Mouse (Mus musculus) intestine, embryonic 15.5 days (tissue): ENCODE results near the gene Ccdc78. TPM values are rescaled to one million over a fixed set of nuclear protein-coding genes. Genes with fewer than 3 reads are reported as not detected.

Source experiments
- ATAC-seq: fragments of 200-750 bp; cut with Nextera tagmentation; 2 replicates; pipeline ENCODE4 v1.8.0; 2017; ENCODE audit warnings: moderate TSS enrichment, moderate library complexity
- H3K27ac ChIP-seq: fragments of 300-500 bp; sonication (generic); 2 replicates; pipeline ENCODE4 v1.5.1; 2015; ENCODE audit warnings: mild to moderate bottlenecking, inconsistent platforms
- H3K27me3 ChIP-seq: fragments of 300-500 bp; sonication (generic); replicated peaks from 2 replicates; pipeline ENCODE4 v1.6.1; 2015; ENCODE audit warnings: inconsistent platforms
- H3K36me3 ChIP-seq: fragments of 300-500 bp; sonication (generic); 2 replicates; pipeline ENCODE4 v1.6.1; 2015; ENCODE audit warnings: inconsistent platforms
- H3K4me1 ChIP-seq: fragments of 300-500 bp; sonication (generic); replicated peaks from 2 replicates; pipeline ENCODE4 v1.6.1; 2015; ENCODE audit warnings: inconsistent platforms
- H3K4me2 ChIP-seq: fragments of 300-500 bp; sonication (generic); replicated peaks from 2 replicates; pipeline ENCODE4 v1.6.1; 2015; ENCODE audit warnings: mild to moderate bottlenecking, inconsistent platforms
- H3K4me3 ChIP-seq: fragments of 300-500 bp; sonication (generic); replicated peaks from 2 replicates; pipeline ENCODE4 v1.5.1; 2015; ENCODE audit warnings: inconsistent platforms
- H3K9ac ChIP-seq: fragments of 300-500 bp; sonication (generic); 2 replicates; pipeline ENCODE4 v1.6.1; 2015; ENCODE audit warnings: inconsistent platforms
- H3K9me3 ChIP-seq: fragments of 300-500 bp; sonication (generic); 2 replicates; pipeline ENCODE4 v1.6.1; 2016; ENCODE audit warnings: inconsistent platforms
- WGBS: fragments of 180-500 bp; shearing (Covaris S2); methylation state at CpG from one replicate; pipeline ENCODE4 v1.1.7; 2015; 5-methylcytosine and 5-hydroxymethylcytosine counted together
- polyA plus RNA-seq: library from polyadenylated mRNA; unstranded; fragments of >200 nt; fragmentation: Nextera tagmentation; extraction: Ambion mirVana; gene quantifications from 2 replicates; pipeline ENCODE4 v1.2.1, GENCODE M21; 2015

Ccdc78 gene
- polyA plus RNA-seq, 1 experiment from 2014 or later: 0.15 TPM

DNA sequence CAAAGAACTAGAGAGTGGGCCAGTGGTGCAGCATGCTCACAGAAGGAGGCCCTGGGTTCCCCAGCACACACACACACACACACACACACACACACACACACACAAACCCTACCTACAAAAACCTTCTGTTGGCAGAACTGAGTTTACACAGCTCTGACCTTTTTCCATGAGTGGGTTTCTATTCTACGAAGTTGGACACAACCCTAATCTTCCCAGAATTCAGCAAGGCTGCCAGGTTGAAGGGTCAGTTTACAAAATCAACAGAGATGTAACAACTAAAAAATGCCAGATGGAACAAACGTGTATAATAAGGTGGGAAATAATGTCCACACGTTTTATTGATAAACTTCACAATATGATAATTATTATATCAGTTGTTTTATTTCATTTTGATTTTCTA is 28.7 kb upstream of the Ccdc78 start:
- Histone ChIP-seq H3K36me3 (no peaks in the 10 kb centered on the region), H3K27ac (no peak overlapping the region), H3K4me1 (no peaks in the 10 kb centered on the region; the same call in 1 of the 2 replicates), H3K4me3 (no peak overlapping the region), H3K27me3 (no peaks in the 10 kb centered on the region), H3K9ac (no peak overlapping the region), H3K9me3 (no peaks in the 10 kb centered on the region), H3K4me2 (no peak overlapping the region)
- ATAC-seq: no peak
- WGBS: 65% methylated on average over 3 of the region's 3 CpGs

DNA sequence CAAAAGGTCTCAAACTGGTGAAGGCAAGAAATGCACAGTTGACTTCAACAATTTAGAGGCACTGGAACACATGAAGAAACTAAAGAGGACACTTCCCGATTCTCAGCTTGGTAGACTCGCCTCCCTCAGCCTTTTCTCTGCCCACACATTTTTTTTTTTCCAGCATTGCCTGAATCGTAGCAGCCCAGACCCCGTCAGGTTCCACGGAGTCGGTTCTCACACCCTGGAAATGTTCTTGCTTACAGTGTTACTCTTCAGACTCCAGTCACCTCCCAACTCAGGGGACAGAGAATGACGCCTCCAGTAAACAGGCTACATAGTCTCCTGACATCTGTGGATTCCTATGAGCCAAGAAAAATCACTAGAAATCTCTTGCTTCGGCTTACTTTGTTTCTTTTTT is 26.2 kb upstream of the Ccdc78 start:
- Histone ChIP-seq H3K9me3 (no peaks in the 10 kb centered on the region), H3K4me3 (no peak overlapping the region), H3K36me3 (no peaks in the 10 kb centered on the region), H3K4me1 (no peaks in the 10 kb centered on the region; the same call in 1 of the 2 replicates), H3K27ac (no peak overlapping the region), H3K27me3 (no peaks in the 10 kb centered on the region), H3K4me2 (no peak overlapping the region), H3K9ac (no peak overlapping the region)
- no peak for ATAC-seq
- WGBS: 67% methylated on average over 8 of the region's 8 CpGs

DNA sequence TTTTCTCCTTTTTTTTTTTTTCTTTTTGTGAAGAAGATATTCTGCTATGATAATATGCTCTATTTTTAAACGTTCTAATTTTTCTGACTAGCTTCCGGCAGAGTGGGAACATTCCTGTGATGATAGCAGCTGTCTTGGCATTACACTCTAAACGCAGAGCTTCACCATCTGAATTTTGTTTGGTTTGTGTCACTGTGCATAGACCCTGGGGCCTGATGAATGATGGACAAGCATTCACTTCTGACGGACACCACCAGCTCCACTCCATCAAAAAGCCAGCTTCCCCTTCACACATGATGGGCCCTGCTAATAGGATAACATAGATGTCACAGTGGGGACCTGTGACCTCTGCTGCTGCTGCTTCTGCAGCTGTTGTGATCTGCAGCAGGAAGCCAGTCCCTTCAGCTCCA is 24.8 kb upstream of the Ccdc78 start:
- Histone ChIP-seq H3K27me3 (no peaks in the 10 kb centered on the region), H3K36me3 (no peaks in the 10 kb centered on the region), H3K4me1 (no peaks in the 10 kb centered on the region; the same call in 1 of the 2 replicates), H3K4me2 (no peak overlapping the region), H3K9me3 (no peaks in the 10 kb centered on the region), H3K9ac (no peak overlapping the region), H3K27ac (no peak overlapping the region), H3K4me3 (no peak overlapping the region)
- 51% methylated on average over 4 of the region's 4 CpGs for WGBS
- no peak for ATAC-seq

DNA sequence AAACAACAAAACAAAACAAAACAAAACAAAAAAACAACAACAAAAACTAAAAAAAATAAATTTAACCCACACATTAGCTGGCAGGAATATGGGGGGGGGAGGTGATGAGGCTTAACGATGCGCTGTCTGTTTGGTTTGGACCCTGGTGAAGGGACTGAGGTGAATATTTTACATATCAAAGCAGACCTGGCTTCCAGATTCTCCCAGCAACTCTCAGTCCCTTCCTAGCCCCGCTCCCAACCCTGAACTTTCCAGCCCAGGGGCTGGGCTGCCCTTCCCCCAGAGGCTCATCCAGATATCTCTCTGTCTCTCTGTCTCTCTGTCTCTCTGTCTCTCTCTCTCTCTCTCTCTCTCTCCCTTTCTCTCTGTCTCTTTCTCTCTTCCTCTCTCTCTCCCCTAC is 23.8 kb upstream of the Ccdc78 start:
- H3K9me3 ChIP-seq: no peaks in the 10 kb centered on the region
- H3K36me3 ChIP-seq: no peaks in the 10 kb centered on the region
- H3K27ac ChIP-seq: no peak overlapping the region
- no peak overlapping the region for H3K9ac ChIP-seq
- no peaks in the 10 kb centered on the region for H3K27me3 ChIP-seq
- H3K4me3 ChIP-seq: no peak overlapping the region
- no peak for ATAC-seq
- no peak overlapping the region for H3K4me2 ChIP-seq
- no peaks in the 10 kb centered on the region for H3K4me1 ChIP-seq
- 29% methylated on average over 3 of the region's 3 CpGs for WGBS

DNA sequence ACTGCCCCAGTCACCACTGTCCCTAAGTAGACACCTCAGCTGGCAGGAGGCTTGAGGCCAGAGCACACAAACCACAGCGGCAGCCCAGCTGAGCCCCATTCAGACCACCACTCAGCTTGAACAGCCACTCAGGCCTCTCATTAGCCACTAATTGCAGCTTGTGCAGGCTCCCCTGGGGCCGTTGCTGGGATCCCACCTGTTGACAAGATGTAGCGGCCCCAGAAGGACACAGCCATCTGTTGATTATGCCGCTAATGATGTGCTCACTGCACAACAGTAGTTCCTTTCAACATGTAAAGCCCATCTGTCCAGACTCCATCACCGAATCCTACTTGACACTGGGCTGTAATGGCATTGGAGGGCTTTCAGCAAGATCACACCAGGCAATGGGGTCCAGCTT is 20.5 kb upstream of the Ccdc78 start:
- no peak for ATAC-seq

DNA sequence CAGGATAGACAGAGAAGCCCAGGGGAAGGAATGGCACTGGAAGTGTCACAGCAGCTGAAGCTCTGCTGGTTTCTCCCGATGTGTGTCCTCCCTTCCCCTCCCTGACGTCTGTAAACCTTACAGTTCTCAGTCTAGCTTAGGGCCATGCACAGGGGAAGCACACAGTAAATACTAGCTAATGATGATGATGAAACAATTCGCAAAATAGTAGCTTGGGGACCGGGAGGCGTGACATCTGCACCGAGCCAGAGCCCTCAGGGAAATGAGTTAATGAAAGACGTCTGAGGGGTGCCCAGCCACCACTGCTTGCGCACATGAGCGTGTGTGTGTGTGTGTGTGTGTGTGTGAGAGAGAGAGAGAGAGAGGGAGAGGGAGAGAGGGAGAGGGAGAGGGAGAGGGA is 17.0 kb upstream of the Ccdc78 start:
- WGBS: 51% methylated on average over 9 of the region's 9 CpGs
- no peak for ATAC-seq
- H3K36me3 ChIP-seq: no peaks in the 10 kb centered on the region
- H3K4me2 ChIP-seq: no peak overlapping the region
- no peaks in the 10 kb centered on the region for H3K27me3 ChIP-seq
- no peaks in the 10 kb centered on the region for H3K9me3 ChIP-seq
- no peak overlapping the region for H3K9ac ChIP-seq
- H3K27ac ChIP-seq: no peak overlapping the region
- no peak overlapping the region for H3K4me3 ChIP-seq
- H3K4me1 ChIP-seq: peaks cover 3% of the 10 kb centered on the region

More for the DNA sequence above, 20.5 kb upstream of the Ccdc78 start:
- WGBS: 65% methylated on average over 5 of the region's 5 CpGs
- Histone ChIP-seq H3K9me3 (no peaks in the 10 kb centered on the region), H3K4me2 (no peak overlapping the region), H3K27ac (no peak overlapping the region), H3K36me3 (no peaks in the 10 kb centered on the region), H3K9ac (no peak overlapping the region), H3K4me1 (no peaks in the 10 kb centered on the region), H3K27me3 (no peaks in the 10 kb centered on the region), H3K4me3 (no peak overlapping the region)

DNA sequence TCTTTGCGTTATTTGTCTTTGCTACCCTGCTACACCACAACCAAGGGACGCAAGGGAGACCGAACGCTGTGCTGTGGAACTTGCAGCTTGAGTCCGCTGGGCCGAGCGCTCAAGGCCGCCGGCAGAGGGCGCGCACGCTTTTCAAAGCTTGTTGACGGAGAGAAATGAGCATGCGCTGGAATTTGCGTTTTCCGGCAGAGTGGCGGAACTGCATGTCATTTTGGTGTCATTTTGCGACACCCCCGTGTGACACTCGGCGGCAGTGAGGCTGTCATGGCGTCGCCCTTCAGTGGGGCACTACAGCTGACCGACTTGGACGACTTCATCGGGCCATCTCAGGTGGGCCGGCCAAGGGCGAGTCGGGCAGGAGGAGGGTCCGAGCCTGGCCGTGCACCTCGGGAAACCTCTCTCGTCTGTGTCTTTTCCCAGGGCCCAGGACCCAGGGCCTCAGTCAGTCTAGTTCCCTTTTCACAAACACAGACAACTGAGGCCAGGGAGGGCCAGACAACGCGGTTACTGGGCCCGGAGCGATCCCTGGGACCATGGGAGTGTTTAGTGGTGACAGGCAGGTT is 12.7 kb upstream of the Ccdc78 start, which contains the start of gene Narfl:
Gene Narfl, plus strand, starts transcription at position 228 of the 572 bp plus-strand sequence.
- peaks cover 2% of the 10 kb centered on the region; the same call in 1 of the 2 replicates for H3K36me3 ChIP-seq
- H3K9ac ChIP-seq: peak within 1 kb of the TSS; percentile 84
- ATAC-seq: peak; percentile 93
- H3K4me3 ChIP-seq: peak within 1 kb of the TSS; percentile 68
- under 1% methylated on average over 37 of the region's 37 CpGs for WGBS
- no peaks in the 10 kb centered on the region for H3K9me3 ChIP-seq
- peak within 1 kb of the TSS; percentile 73 for H3K4me2 ChIP-seq
- H3K4me1 ChIP-seq: peaks cover 7% of the 10 kb centered on the region
- no peak within 1 kb of the TSS for H3K27ac ChIP-seq
- no peaks in the 10 kb centered on the region for H3K27me3 ChIP-seq

DNA sequence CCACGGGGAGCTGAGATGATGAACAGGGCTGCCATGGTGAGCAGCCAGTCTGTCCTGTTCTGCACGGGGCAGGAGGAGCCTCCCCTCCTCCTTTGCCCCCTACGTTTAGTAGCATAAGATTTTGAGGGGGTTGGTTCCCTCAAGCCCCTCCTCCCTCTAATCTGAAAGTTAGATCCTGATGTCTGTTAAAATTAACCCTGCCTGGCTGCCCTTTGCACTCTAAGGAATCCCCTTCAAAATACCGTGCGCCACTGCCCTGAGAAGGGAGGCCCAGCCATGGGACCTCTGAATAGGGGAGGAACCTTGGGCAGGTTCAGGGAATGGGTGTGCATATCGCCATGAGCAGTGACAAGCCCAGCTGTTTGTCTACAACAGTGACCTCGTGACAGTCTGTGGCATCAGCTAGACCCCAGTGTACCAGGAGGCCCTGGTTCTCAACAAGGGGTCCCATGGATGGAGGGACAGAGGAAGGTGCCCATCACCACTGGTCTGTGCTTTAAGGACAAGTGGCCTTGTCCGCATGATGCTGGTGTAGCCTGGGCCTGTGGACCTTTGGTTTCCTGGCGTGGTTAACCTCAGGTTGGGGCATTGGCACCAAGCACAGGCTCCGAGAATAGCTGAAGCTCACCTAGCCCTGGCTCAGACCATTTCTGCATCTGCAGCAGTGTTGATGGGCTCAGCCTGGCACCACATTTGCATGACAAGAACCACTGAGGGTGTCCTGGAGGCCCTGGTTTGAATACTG is 10.9 kb upstream of the Ccdc78 start:
- 77% methylated on average over 10 of the region's 10 CpGs for WGBS
- Histone ChIP-seq H3K4me2 (no peak overlapping the region), H3K36me3 (peaks cover 8% of the 10 kb centered on the region; the same call in 1 of the 2 replicates), H3K4me3 (no peak overlapping the region), H3K9ac (no peak overlapping the region), H3K27ac (no peak overlapping the region), H3K4me1 (peaks cover 7% of the 10 kb centered on the region), H3K27me3 (no peaks in the 10 kb centered on the region), H3K9me3 (no peaks in the 10 kb centered on the region)
- no peak for ATAC-seq

DNA sequence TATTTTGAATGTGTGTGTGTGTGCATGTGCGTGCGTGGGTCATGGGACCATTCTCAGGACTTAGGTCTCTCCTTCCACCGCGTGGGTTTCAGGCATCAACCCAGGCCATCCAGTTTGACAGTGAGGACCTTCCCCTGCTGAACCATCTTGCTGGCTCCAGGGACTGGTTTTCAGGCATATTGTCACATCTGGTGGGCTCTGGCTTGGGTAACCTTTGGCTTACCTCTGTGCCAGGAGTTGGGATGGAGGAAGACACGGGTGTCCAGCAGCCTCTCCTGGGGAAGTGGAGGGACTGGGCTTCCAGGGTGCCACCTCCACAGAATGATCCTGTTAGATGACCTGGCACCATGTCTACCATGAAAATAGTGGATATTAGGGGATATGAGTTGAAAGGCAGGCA is 8.4 kb upstream of the Ccdc78 start:
- H3K9me3 ChIP-seq: no peaks in the 10 kb centered on the region
- H3K4me3 ChIP-seq: no peak overlapping the region
- no peak overlapping the region for H3K9ac ChIP-seq
- ATAC-seq: no peak
- H3K27ac ChIP-seq: no peak overlapping the region
- no peak overlapping the region for H3K4me2 ChIP-seq
- H3K36me3 ChIP-seq: peaks cover 22% of the 10 kb centered on the region
- H3K27me3 ChIP-seq: no peaks in the 10 kb centered on the region
- peaks cover 9% of the 10 kb centered on the region for H3K4me1 ChIP-seq
- 95% methylated on average over 5 of the region's 5 CpGs for WGBS

DNA sequence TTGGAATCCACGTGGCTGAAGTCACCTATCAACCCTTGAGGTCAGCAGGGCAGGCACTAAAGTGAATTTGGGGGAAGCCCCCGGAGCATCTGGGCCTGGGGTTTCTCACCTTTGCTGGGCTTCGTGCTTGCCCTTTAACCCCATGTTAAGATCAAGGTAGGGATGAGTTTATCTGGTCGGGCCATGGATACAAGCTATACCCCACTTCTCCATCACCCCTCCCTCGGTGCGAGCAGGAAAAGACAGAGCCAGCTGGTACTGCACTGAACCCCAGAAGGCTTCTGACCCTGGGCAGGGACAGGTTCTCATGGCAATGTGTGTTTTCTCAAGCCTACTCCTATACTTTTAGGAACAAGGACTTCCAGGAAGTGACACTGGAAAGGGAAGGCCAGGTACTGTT is 5.0 kb upstream of the Ccdc78 start:
- Histone ChIP-seq H3K4me1 (peaks cover 18% of the 10 kb centered on the region), H3K36me3 (peaks cover 28% of the 10 kb centered on the region), H3K4me2 (no peak overlapping the region), H3K9me3 (no peaks in the 10 kb centered on the region), H3K27me3 (no peaks in the 10 kb centered on the region), H3K4me3 (no peak overlapping the region), H3K27ac (no peak overlapping the region), H3K9ac (no peak overlapping the region)
- WGBS: 68% methylated on average over 6 of the region's 6 CpGs
- ATAC-seq: no peak

DNA sequence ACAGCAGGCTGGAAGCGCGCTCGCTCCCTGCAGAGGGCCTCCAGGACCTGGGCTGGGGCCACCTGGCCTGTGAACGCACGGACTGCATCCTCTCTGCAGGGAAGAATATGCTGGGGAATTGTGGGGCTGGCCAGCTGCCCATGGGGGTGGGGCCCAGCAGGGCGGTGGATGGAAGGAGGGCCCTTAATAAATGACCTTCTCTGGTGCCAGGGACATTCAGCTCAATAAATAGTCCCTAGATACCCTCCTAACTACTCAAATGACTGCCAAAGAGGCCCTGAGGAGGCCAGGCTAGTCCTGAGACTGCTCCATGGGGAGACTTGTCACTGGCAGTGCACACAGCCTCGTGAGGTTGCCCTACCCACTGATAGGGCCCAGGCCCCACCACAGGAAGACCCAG is 3.3 kb upstream of the Ccdc78 start:
- no peak for ATAC-seq
- Histone ChIP-seq H3K4me1 (peaks cover 18% of the 10 kb centered on the region), H3K9ac (peak overlapping the region; percentile 4; the same call in 1 of the 2 replicates), H3K27me3 (no peaks in the 10 kb centered on the region), H3K4me2 (no peak overlapping the region), H3K9me3 (no peaks in the 10 kb centered on the region), H3K27ac (no peak overlapping the region), H3K4me3 (no peak overlapping the region), H3K36me3 (peaks cover 32% of the 10 kb centered on the region)
- 75% methylated on average over 7 of the region's 7 CpGs for WGBS

DNA sequence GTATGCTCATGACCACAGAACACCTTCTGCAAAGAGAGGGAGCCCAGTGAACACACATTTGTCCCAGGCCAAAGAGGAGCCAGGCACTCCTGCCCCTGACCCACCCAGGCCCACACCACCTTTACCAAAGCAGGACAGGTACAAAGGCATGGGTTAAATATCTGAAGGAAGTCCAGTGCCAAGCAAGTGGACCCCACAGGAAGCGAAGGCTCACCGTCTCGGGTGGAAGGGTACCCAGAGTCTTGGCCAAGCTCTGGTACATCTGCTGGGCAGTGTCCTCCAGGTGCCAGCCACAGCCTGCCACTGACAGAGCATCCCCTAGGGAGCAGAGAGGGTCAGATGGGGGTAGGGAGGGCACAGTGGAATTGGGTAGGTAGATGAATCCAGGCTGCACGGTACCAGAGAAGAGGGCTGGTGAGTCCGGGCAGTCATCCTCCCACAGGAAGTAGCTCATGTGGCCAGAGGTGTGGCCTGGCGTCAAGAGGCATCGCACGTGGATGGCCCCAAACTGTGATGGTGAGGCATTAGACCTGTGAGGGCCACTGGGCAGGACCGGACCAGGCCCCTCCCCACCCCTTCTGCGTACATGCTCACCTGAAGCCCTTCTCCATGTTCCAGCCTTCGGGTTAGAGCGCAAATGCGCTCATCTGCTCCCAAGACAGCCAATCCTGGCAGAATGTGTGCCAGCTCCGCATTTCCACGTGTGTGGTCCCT is 2.4 kb upstream of the Ccdc78 start:
- H3K9ac ChIP-seq: peak overlapping the region; percentile 69
- 67% methylated on average over 15 of the region's 15 CpGs for WGBS

More for the DNA sequence above, 2.4 kb upstream of the Ccdc78 start:
- H3K9me3 ChIP-seq: no peaks in the 10 kb centered on the region
- H3K27ac ChIP-seq: no peak overlapping the region
- H3K4me1 ChIP-seq: peaks cover 18% of the 10 kb centered on the region
- peak overlapping the region; percentile 83 for H3K4me2 ChIP-seq
- no peak for ATAC-seq
- peaks cover 32% of the 10 kb centered on the region for H3K36me3 ChIP-seq
- no peaks in the 10 kb centered on the region for H3K27me3 ChIP-seq
- peak overlapping the region; percentile 74 for H3K4me3 ChIP-seq
